Mouse (Mus musculus) CD4-positive helper T cell, adult 2 months (primary cell): ENCODE measurements around the gene Hacd1.
A peak's percentile ranks its signal among the peaks of the same experiment; 100 is the strongest.

Experiments used
- DNase-seq: peaks from one replicate; pipeline ENCODE4 v3.0.0-alpha.2; 2012; ENCODE audit warnings: low read depth, missing footprints, low spot score

Hacd1 gene

DNA sequence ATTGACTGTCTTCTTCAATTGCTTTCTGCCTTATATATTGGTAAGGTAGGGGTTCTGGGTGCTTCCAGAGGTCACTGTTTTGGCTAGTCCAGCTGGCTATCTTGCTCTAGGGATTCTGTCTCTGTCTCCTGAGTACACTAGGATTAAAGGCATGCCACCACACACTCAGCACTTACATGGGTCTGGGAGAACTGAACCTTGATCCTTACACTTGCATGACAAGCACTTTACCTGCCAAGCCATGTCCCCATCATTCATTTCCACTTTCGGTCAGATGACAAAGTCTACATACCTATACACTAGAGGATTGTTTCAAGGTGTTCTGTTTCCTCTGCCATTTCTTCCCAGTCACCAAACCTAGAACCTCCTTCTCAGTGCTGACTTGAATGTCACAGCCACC lies 50.8 kb downstream of the Hacd1 start:
- DNase-seq: no peak

GRCm38 (mm10) chr2:13960136-13960535 lies 95.8 kb downstream of the Hacd1 start:
- DNase-seq: no peak

- DNase-seq: no peak
These were observed 99.5 kb downstream of the Hacd1 start for GRCm38 (mm10) chr2:13956463-13956862.

DNA sequence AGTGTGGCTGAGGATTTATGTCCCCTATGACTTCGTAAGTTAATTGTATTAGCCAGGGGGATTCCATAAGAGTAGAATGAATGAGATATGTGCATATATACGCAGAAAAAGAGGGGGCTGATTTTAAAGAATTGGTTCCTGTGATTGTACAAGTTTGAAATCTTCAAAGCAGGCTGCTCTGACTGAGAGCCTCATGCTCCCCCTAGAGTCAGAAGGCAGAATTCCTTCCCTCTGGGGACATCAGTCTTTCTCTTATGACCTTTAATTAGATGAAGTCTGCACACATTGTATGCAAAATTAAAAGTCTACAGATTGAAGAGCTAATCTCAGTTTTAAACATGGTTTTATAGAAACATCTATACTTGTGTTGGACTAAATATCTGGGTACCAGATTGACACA lies 117.8 kb downstream of the Hacd1 start:
- peak; percentile 17 for DNase-seq

DNA sequence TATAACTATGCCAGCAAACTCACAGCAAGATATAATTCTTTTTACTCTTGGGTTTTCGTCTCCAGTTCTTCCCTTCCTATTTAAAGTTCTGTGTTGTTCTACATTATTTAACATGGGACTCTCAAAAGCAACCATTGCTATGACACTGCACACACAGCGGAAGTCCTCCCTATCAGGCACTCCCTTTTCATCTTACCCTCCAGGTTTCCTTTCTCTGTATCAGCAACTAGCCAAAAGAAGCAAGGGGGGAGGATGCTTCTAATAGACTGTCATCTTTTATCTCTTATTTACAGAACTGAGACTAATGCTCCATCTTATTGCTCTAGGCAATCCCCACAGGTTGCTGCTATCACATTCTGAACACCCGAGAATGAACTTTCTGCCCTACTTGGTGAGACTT lies 120.6 kb downstream of the Hacd1 start:
- DNase-seq: no peak

GRCm38 (mm10) chr2:13932253-13932652 lies 123.7 kb downstream of the Hacd1 start:
- DNase-seq: no peak

DNA sequence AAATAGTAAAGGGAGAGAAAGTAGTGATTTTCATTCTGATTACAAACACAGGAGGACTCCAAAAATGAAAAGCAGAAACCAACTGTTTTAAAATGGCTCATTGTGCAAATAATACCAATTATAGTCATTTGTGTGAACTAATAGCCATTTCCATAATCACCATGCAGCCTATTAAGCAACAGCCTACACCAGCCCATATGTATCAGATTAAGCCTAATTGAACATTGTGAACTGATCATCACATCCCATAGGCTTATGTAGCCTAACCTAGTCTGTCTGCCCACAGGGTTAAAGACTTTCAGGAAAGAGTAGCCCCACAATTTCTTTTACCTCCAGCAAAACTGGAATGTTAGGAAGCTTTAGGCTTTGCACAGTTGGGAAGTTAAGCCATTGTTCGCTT lies 125.2 kb downstream of the Hacd1 start:
- no peak for DNase-seq

DNA sequence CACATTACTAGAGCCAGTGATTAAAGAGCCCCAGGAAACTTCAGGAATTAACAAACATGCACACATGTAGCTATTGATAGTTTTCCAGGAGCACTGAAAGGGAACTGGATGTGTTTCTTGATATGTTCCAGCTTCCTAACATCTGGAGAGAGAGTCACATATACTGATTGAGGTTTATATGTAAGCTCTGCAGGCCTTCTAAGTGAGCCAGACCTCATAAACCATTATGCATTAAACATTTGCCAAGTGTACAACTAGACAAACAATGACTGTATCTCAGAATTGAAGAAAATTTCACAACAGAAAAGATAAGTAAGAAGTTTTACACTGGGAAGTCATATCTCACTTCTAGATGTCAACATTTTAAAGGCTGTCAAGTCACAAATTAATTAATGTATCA lies 167.4 kb downstream of the Hacd1 start:
- DNase-seq: no peak

- DNase-seq: no peak
These were observed 198.5 kb downstream of the Hacd1 start for GRCm38 (mm10) chr2:13857461-13857860.

GRCm38 (mm10) chr2:13855510-13855909 lies 200.4 kb downstream of the Hacd1 start:
- DNase-seq: peak; percentile 54

GRCm38 (mm10) chr2:13836310-13836709 lies 219.6 kb downstream of the Hacd1 start:
- peak; percentile 36 for DNase-seq

DNA sequence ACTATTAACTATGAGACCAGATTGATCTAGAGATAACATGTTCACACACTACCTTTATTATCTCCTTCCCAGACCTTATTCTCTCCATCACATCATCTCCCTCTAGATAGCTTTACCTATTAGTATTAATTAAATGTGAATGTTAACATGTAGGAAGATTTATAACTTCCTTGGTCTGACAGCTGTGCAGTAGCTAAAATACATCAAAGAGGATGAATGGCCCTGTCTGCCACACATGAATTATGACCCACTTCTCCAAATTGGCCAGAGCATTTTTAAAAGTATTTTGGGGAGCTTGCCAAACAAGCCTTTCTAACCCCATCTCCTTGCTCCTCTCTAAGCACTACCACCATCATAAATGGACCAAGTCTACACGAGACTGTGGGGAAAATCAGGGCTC lies 220.9 kb downstream of the Hacd1 start:
- DNase-seq: no peak

DNA sequence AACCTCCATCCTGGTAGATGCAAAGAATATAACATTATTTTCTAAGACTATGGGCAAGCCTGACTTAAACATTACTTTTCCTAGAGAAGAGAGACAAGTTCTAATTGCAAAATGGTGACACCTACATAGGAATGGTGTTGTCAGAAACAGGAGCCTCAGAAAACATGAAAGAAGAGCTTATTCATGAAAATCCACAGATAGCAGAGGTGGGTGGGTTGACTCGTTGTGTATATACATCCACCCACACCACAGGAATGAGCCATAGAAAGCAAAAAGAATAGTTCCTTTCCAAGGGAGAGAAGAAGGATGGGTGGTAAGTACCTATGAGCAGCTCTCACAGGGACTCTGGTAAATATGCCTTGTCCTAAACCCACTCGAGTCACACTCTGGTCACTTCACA lies 239.3 kb downstream of the Hacd1 start:
- DNase-seq: no peak

GRCm38 (mm10) chr2:13808593-13808992 lies 247.3 kb downstream of the Hacd1 start:
- DNase-seq: no peak

- no peak for DNase-seq
These were observed 247.9 kb downstream of the Hacd1 start for GRCm38 (mm10) chr2:13808008-13808407.

DNA sequence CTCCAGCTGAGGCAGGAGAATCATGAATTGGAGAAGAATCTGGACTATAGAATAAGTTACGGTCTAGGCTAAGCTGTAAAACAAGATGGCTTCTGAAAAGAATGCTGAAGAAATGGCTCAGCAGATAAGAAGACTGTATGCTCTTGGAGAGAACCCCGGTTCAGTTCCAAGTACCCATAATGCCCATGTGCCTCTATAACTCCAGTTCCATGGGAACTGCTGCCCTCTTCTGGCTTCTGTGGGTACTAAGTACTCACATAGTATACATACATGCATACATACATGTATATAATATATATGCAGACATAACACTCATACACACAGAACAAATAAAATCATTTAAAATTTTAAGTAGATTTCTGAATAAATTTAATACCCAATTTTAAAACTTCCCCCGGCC lies 249.8 kb downstream of the Hacd1 start:
- DNase-seq: peak; percentile 25

- no peak for DNase-seq
These were observed 255.3 kb downstream of the Hacd1 start for GRCm38 (mm10) chr2:13800639-13801038.
